Mouse (Mus musculus): Measurements from ENCODE around the gene Ostm1. TPM values are rescaled to one million over a fixed set of nuclear protein-coding genes. Genes with fewer than 3 reads are reported as not detected.

Gene Ostm1
- polyA plus RNA-seq, 1 experiment from 2014 or later: 13.5 TPM

GRCm38 (mm10) chr10:42734546-42735060 lies 151.0 kb downstream of the Ostm1 start:
- no peaks in the 10 kb centered on the region for H3K36me3 ChIP-seq (ENCODE audit: control insufficient read depth, insufficient read depth, low read length)
- ATAC-seq (ENCODE audit: low FRiP score, low TSS enrichment) (no peak), DNase-seq (ENCODE audit: low spot score) (peak; percentile 27)
- H3K9me3 ChIP-seq (ENCODE audit: control insufficient read depth, low read length): no peaks in the 10 kb centered on the region
- H3K9ac ChIP-seq (ENCODE audit: low read length): no peak overlapping the region
- H3K27me3 ChIP-seq (ENCODE audit: control insufficient read depth, insufficient read depth, low read length): no peaks in the 10 kb centered on the region
- TF ChIP-seq CTCF (IDR thresholded peaks at IDR 0.05; ENCODE audit: low read depth): peak; percentile 78
- no peak for TF ChIP-seq EP300 (optimal IDR thresholded peaks at IDR 0.05)
- H3K4me2 ChIP-seq (replicated peaks; ENCODE audit: low read depth): no peak overlapping the region
- H3K27ac ChIP-seq (replicated peaks): no peak overlapping the region
- 55% methylated on average over 5 of the region's 5 CpGs for WGBS
- H3K4me1 ChIP-seq (replicated peaks; ENCODE audit: control insufficient read depth, insufficient read depth): no peaks in the 10 kb centered on the region
- no peak overlapping the region for H3K4me3 ChIP-seq (ENCODE audit: low read depth, low read length)

GRCm38 (mm10) chr10:42751813-42752212 lies 168.2 kb downstream of the Ostm1 start:
- H3K4me3 ChIP-seq (ENCODE audit: low read depth, low read length): no peak overlapping the region
- no peak for TF ChIP-seq CTCF (IDR thresholded peaks at IDR 0.05; ENCODE audit: low read depth)
- TF ChIP-seq EP300 (optimal IDR thresholded peaks at IDR 0.05): no peak
- 59% methylated on average over 10 of the region's 10 CpGs for WGBS
- H3K9me3 ChIP-seq (ENCODE audit: control insufficient read depth, low read length): no peaks in the 10 kb centered on the region
- H3K9ac ChIP-seq (ENCODE audit: low read length): no peak overlapping the region
- H3K27ac ChIP-seq (replicated peaks): no peak overlapping the region
- no peak for DNase-seq (ENCODE audit: low spot score)
- no peaks in the 10 kb centered on the region for H3K36me3 ChIP-seq (ENCODE audit: control insufficient read depth, insufficient read depth, low read length)
- H3K27me3 ChIP-seq (ENCODE audit: control insufficient read depth, insufficient read depth, low read length): no peaks in the 10 kb centered on the region
- H3K4me2 ChIP-seq (replicated peaks; ENCODE audit: low read depth): no peak overlapping the region
- no peak for ATAC-seq (ENCODE audit: low FRiP score, low TSS enrichment)
- H3K4me1 ChIP-seq (replicated peaks; ENCODE audit: control insufficient read depth, insufficient read depth): no peaks in the 10 kb centered on the region

Other genes with a start within 250 kb of the Ostm1 start
- gene Afg1l, start 105.3 kb upstream of the Ostm1 start, polyA plus RNA-seq (2015; fragmentation: Nextera tagmentation; extraction: Ambion mirVana): 6.3 and 6.4 TPM in 2 replicates
- gene Snx3, start 81.8 kb upstream of the Ostm1 start, polyA plus RNA-seq (2015; fragmentation: Nextera tagmentation; extraction: Ambion mirVana): 257 and 275 TPM in 2 replicates
- 0.04 TPM in 1 of 2 replicates, not detected in the other for gene Nr2e1, start 190 bp upstream of the Ostm1 start, polyA plus RNA-seq (2015; fragmentation: Nextera tagmentation; extraction: Ambion mirVana)
- 15.5 and 15.8 TPM in 2 replicates for gene Sec63, start 177.7 kb downstream of the Ostm1 start, polyA plus RNA-seq (2015; fragmentation: Nextera tagmentation; extraction: Ambion mirVana)